Mouse (Mus musculus): ENCODE measurements around the gene Slc26a1. TPM values are rescaled to one million over a fixed set of nuclear protein-coding genes. Genes with fewer than 3 reads are reported as not detected.

Gene Slc26a1
- polyA plus RNA-seq, 1 experiment from 2014 or later = 4.0 TPM

DNA sequence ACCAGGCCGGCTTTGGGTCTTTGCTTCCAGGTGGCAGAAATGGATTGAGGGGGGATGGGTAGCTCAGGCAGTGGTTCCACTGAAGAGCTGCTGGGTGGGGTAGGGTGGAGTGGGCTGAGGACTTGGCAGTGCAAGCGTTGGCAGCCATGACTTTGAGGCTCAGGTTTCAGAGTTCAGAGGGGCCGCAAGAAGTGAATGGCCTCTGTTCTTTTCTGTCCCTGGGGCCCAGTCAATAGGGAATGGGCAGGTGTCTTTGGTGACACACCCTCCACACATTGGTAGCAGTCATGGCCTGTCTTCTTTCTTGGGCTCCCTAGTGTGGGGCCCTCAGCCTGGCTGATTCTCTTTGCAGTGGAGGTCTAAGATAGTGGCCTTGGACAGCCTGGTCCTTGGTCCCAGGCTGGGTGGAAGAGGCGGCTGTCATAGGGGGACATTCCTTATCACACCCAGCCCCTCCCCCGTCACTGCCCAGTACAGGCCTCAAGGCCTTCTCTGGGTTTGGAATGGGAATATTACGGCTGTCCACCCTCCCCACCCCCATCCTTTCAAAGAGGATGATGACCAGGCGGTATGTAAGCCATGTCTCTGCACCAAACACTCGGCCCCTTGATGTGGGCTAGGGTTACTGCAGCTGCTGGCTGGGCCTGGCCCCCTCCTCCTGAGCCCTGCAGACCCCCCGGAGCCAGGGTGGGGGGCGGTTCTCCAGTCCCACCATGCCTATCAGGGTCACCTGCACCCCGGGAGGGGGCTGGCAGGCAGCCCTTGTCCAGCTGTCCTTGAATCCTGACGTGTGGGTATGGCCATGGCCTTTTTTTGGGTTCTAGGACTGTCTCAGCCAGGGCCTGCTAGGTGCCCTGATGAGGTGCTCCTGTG is 28.6 kb upstream of the Slc26a1 start:
- H3K4me2 ChIP-seq = no peak overlapping the region
- WGBS = 88% methylated on average over 12 of the region's 12 CpGs
- no peak for ATAC-seq (replicated peaks)
- H3K9ac ChIP-seq = no peak overlapping the region
- no peaks in the 10 kb centered on the region for H3K27me3 ChIP-seq (replicated peaks)
- no peak overlapping the region for H3K4me3 ChIP-seq
- no peaks in the 10 kb centered on the region for H3K36me3 ChIP-seq (replicated peaks)
- no peaks in the 10 kb centered on the region for H3K9me3 ChIP-seq
- H3K4me1 ChIP-seq = no peaks in the 10 kb centered on the region
- no peak overlapping the region for H3K27ac ChIP-seq

DNA sequence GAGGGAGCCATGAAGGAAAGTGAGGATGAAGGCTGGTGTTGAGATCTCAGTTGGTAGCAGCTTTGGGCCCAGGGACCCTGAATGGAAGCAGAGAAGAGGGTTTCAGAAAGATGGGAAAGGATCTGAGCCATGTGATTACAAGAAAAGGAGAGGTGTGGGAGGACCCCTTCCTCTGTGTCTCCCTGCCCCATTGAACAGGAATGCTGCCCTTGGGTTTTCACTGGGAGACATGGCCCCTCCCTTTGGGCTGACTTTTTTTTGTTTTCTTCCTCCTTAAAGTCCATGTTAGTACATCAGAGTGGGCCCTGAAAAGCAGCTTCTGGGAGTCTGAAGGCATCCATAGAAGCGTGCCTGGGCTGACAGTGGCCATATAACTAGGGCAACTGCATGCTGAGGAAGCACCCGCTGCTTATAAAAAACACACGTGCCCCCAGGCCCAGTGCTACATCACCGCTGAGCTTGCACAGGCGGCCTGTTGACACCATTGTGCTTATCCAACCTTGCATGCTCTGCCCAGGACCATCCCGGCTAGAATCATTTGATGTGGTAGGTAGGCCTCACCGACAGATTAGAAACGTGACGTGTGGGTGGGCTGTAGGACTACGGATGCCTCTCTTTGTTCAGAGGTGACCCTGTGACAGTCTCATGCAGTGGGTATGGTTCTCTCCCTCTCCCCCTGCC is 26.1 kb upstream of the Slc26a1 start:
- WGBS = 66% methylated on average over 10 of the region's 10 CpGs
- H3K27ac ChIP-seq = no peak overlapping the region
- ATAC-seq (replicated peaks) = no peak
- H3K9me3 ChIP-seq = no peaks in the 10 kb centered on the region
- no peaks in the 10 kb centered on the region for H3K36me3 ChIP-seq (replicated peaks)
- H3K9ac ChIP-seq = no peak overlapping the region
- no peak overlapping the region for H3K4me3 ChIP-seq
- H3K4me2 ChIP-seq = no peak overlapping the region
- H3K4me1 ChIP-seq = 0 out of 2 replicates have a peak, but pooled peaks cover 4% of the 10 kb centered on the region
- no peaks in the 10 kb centered on the region for H3K27me3 ChIP-seq (replicated peaks)

DNA sequence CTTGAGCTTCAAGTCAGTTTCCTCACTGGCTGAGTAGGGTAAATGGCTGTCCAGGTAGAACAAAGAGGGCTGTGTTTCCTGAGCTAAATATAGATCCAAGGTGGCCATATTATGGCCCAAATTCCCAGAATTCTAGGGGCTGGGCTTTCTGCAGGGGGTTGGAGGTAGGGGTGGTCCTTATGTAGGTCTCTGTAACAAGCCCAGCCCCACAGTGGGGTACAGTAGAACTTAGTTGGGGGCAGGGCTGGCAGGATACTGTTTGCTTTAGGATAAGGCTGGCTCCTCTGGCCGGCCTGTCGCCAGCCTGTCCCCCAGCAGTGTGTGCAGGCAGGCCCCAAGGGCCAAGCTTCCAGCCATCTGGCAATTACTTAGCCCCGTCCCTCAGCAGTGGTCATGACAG is 25.0 kb upstream of the Slc26a1 start:
- 55% methylated on average over 3 of the region's 3 CpGs for WGBS
- Histone ChIP-seq H3K4me1 (0 out of 2 replicates have a peak, but pooled peaks cover 4% of the 10 kb centered on the region), H3K9me3 (no peaks in the 10 kb centered on the region), H3K9ac (no peak overlapping the region), H3K4me3 (no peak overlapping the region), H3K36me3 (replicated peaks) (no peaks in the 10 kb centered on the region), H3K4me2 (no peak overlapping the region), H3K27ac (no peak overlapping the region), H3K27me3 (replicated peaks) (no peaks in the 10 kb centered on the region)
- no peak for ATAC-seq (replicated peaks)

DNA sequence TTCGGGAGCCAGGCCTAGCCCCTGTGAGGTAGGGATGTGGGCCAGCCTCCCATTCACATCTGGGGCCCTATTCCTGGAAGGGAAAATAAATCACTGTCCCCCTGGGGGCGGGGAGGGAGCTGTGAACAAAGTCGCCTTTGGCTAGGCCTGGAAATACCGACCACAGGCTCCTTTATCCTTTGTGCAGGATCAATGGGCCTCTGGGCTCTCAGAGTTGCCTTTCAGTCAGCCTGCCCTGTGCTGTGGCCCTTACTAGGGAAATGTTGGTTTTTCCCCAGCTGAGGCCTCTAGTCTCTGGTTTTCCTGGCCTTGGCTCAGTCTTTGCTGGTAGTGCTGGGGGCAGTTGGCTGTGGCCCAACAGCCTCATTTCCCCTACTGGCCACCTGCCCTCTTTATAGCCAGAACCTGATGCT is 22.0 kb upstream of the Slc26a1 start:
- peaks cover 22% of the 10 kb centered on the region for H3K4me1 ChIP-seq
- H3K9ac ChIP-seq = no peak overlapping the region
- H3K27ac ChIP-seq = peak overlapping the region; percentile 6; the same call in 1 of the 2 replicates
- no peak overlapping the region for H3K4me2 ChIP-seq
- H3K4me3 ChIP-seq = no peak overlapping the region
- H3K27me3 ChIP-seq (replicated peaks) = peaks cover 18% of the 10 kb centered on the region
- no peak for ATAC-seq (replicated peaks)
- WGBS = 9% methylated on average over 4 of the region's 4 CpGs
- no peaks in the 10 kb centered on the region for H3K36me3 ChIP-seq (replicated peaks)
- no peaks in the 10 kb centered on the region for H3K9me3 ChIP-seq

DNA sequence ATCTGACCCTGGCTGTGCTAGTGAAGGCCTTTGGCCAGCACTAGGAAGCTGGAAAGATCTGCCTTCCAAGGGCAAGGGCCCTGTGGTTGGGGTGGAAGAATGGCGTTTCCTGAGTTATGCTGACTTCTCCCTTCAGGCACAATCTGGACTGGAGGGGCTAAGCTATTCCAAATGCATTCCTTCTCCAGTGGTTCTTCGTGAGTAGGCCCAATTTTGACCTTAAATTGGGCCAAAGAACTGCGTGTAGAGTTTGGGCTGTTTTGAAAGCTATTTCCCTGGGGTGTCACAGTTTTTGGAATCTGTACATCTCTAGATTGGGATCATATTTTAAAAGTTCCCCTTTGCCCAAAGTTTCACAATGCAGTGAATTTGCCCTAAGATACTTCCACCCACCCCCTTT is 21.2 kb upstream of the Slc26a1 start:
- 88% methylated on average over 3 of the region's 3 CpGs for WGBS
- no peak overlapping the region for H3K27ac ChIP-seq
- no peak for ATAC-seq (replicated peaks)

DNA sequence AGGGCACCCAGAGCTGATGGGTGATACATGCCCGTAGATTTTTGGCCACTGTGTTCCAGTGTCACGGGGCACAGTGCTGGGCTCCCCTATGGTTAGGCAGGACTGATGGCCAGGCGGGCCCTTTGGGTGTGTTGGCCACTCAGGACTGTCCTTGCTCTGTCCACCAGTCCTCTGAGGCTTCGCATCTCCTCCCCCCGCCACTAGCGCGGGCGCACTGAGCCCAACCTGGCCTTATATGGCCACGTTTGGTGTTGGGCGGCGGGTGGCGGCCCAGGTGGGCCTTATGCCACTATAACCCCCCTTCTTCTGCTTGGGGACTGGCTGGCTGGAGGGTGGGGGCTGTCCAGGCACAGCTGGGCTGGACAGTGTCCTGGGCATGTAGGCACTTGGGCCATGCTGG is 20.5 kb upstream of the Slc26a1 start:
- ATAC-seq (replicated peaks) = no peak
- Histone ChIP-seq H3K9ac (no peak overlapping the region), H3K27ac (no peak overlapping the region), H3K4me3 (no peak overlapping the region), H3K36me3 (replicated peaks) (no peaks in the 10 kb centered on the region), H3K9me3 (no peaks in the 10 kb centered on the region), H3K27me3 (replicated peaks) (peaks cover 18% of the 10 kb centered on the region), H3K4me1 (peaks cover 26% of the 10 kb centered on the region), H3K4me2 (no peak overlapping the region)
- WGBS = 95% methylated on average over 12 of the region's 12 CpGs

More for the DNA sequence above, 21.2 kb upstream of the Slc26a1 start:
- H3K4me2 ChIP-seq = no peak overlapping the region
- H3K4me1 ChIP-seq = peaks cover 26% of the 10 kb centered on the region
- H3K4me3 ChIP-seq = no peak overlapping the region
- peaks cover 18% of the 10 kb centered on the region for H3K27me3 ChIP-seq (replicated peaks)
- no peaks in the 10 kb centered on the region for H3K9me3 ChIP-seq
- H3K36me3 ChIP-seq (replicated peaks) = no peaks in the 10 kb centered on the region
- H3K9ac ChIP-seq = no peak overlapping the region

DNA sequence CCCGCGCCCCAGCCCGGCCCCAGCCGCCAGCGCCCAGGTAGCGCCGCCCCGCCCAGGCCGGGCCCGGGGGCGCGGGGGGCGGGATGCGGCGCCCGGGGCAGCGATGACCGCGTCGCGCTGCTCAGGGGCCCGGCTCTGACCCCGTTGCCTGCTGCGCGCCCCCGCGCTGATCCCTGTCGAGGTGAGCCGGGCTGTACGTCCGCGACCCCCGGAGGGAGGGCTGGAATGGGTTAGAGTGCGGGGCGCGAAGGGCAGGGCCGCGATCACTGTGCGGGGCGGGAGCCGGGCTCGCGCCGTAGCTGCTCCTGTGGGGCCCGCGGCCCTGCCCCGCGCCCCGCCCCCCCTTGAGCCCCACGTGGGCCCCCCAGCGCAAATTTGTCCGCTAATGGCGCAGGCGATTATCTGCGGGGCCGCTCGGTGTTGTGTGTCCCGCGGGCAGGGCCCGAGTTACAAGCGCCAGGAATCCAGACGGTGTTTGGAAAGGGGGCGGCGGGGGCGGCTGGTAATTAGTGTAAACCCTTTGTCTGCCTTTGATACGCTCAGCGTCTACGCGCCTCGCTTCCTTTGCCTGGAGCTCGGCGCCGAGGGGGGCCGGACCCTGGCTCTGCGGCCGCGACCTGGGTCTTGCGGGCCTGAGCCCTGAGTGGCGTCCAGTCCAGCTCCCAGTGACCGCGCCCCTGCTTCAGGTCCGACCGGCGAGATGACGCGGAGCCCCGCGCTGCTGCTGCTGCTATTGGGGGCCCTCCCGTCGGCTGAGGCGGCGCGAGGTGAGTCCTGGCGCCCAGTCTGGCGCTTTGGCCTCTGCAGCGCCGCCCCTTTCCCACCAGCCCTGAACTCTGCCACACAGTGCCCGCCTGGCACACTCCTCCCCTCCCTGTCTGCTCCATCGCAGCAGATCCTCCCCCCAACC is 19.2 kb upstream of the Slc26a1 start:
- H3K9ac ChIP-seq = peak overlapping the region; percentile 33
- no peaks in the 10 kb centered on the region for H3K36me3 ChIP-seq (replicated peaks)
- peak overlapping the region; percentile 91 for H3K4me2 ChIP-seq
- no peak overlapping the region for H3K27ac ChIP-seq
- peaks cover 18% of the 10 kb centered on the region for H3K27me3 ChIP-seq (replicated peaks)
- no peaks in the 10 kb centered on the region for H3K9me3 ChIP-seq
- H3K4me1 ChIP-seq = peaks cover 26% of the 10 kb centered on the region
- H3K4me3 ChIP-seq = peak overlapping the region; percentile 73
- WGBS = under 1% methylated on average over 98 of the region's 99 CpGs
- ATAC-seq (replicated peaks) = peak; percentile 69

DNA sequence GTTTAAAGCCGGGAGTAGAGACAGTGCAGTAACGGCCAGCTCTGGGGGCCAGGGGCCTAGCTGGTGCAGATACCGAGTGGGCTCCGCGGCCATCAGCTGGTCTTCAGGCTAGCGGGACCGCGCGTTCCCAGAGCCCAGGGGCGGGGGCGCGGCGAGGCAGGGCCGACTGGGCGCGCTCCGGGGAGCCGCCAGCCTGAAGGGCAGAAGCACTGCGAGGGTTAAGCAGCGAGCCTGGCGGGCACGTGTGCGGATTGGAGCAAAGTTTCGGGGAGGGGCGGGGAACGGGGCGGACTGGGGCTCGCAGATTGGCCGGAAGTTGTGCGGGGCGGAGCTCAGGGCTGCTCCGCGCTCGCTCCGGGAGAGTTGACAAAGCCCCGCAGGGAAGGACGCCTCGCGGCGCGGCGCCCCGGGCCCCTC is 18.5 kb upstream of the Slc26a1 start:
- no peaks in the 10 kb centered on the region for H3K9me3 ChIP-seq
- H3K36me3 ChIP-seq (replicated peaks) = no peaks in the 10 kb centered on the region
- peak overlapping the region; percentile 91 for H3K4me2 ChIP-seq
- H3K4me1 ChIP-seq = peaks cover 26% of the 10 kb centered on the region
- peak overlapping the region; percentile 33; the same call in 1 of the 2 replicates for H3K9ac ChIP-seq
- peaks cover 18% of the 10 kb centered on the region for H3K27me3 ChIP-seq (replicated peaks)
- H3K4me3 ChIP-seq = peak overlapping the region; percentile 73
- WGBS = under 1% methylated on average over 37 of the region's 43 CpGs
- ATAC-seq (replicated peaks) = peak; percentile 95
- no peak overlapping the region for H3K27ac ChIP-seq

DNA sequence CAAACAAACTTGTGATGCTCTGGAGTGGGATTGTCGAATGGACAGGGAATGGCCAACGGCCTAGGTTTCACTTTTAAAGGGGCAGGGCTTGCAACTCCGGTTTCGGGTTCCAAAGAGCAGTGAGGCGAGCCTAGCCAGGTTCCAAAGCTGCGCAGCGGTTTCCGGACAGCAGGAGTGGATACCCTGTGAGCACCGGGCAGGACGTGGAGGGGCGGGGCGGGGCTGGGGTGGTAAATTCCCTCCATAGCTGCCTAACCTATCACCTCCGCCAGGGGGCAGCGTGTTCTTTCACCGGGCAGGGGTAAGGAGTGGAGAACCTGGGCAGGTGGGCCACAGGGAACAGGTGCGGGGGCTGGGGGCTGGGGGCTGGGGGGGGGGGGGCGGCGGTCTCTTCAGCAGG is 16.9 kb upstream of the Slc26a1 start, which contains the start of gene Fgfrl1:
Gene Fgfrl1 (plus strand): TSS at position 112 of the 400 bp plus-strand sequence.
- Histone ChIP-seq H3K36me3 (replicated peaks) (no peaks in the 10 kb centered on the region), H3K4me1 (peaks cover 22% of the 10 kb centered on the region), H3K4me3 (0 out of 2 replicates have a peak within 1 kb of the TSS, but pooled peaks have one; percentile 15), H3K9me3 (no peaks in the 10 kb centered on the region), H3K4me2 (peak within 1 kb of the TSS; percentile 91), H3K27ac (no peak within 1 kb of the TSS), H3K27me3 (replicated peaks) (peaks cover 18% of the 10 kb centered on the region), H3K9ac (no peak within 1 kb of the TSS)
- WGBS = 3% methylated on average over 17 of the region's 18 CpGs
- no peak for ATAC-seq (replicated peaks)

DNA sequence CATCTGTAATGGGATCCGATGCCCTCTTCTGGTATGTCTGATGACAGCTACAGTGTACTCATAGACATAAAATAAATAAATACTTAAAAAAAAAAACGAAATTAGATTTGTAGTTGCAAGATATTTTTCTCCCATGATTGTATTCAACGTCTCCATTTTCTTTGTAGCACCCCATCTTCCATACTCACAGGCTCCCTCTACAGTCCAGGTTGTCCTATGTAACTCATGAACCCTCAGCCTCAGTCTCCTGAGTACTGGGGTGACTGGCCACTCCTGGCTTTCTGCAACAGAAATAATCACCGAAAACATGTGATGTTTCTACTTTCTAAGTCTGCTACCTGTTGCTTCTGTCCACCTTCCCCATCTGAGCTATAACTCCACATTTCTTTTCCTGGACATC is 15.8 kb upstream of the Slc26a1 start:
- ATAC-seq (replicated peaks) = no peak
- Histone ChIP-seq H3K27ac (no peak overlapping the region), H3K4me3 (no peak overlapping the region), H3K9ac (no peak overlapping the region), H3K9me3 (no peaks in the 10 kb centered on the region), H3K4me2 (no peak overlapping the region), H3K4me1 (peaks cover 22% of the 10 kb centered on the region), H3K36me3 (replicated peaks) (no peaks in the 10 kb centered on the region), H3K27me3 (replicated peaks) (peaks cover 18% of the 10 kb centered on the region)
- WGBS = 76% methylated on average over 4 of the region's 4 CpGs

DNA sequence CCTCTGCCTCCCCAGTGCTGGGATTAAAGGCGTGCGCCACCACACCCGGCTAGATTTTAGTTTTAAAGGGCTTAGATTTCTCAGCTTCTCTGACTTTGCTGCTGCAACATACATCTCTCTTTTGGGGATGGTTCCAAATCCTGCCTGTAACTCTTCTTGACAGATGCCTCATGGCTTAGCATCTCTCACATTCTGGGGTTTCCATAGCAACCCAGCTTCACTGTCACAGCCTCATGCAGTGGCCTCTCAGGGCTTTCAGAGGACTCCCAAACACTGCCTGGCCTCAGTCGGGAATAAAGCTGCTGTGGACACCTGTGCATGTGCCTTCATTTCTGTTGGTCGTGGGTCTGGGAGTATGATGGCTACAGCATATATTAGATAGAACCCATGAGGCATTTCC is 13.7 kb upstream of the Slc26a1 start:
- no peaks in the 10 kb centered on the region for H3K9me3 ChIP-seq
- no peaks in the 10 kb centered on the region for H3K36me3 ChIP-seq (replicated peaks)
- peaks cover 10% of the 10 kb centered on the region for H3K27me3 ChIP-seq (replicated peaks)
- peaks cover 12% of the 10 kb centered on the region; the same call in 1 of the 2 replicates for H3K4me1 ChIP-seq
- no peak overlapping the region for H3K27ac ChIP-seq
- no peak overlapping the region for H3K4me3 ChIP-seq
- H3K4me2 ChIP-seq = no peak overlapping the region
- 63% methylated on average over 5 of the region's 5 CpGs for WGBS
- ATAC-seq (replicated peaks) = no peak
- no peak overlapping the region for H3K9ac ChIP-seq

DNA sequence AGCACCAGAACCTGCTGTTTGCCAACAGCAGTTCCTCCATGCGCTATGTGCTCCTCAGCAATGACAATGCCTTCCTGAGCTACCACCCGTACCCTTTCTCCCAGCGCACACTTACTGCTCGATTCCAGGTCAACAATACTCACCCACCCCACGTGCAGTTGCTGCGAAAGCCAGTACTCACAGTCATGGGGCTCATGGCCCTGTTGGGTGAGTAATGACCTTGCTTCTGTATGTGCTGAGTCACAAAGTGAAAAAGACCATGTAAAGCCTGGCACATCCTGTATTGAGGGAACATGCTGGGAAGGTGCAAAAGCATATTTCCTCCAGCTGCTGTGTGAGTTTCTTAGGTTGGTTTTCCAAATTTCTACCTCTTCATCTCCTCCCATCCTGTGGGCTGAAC is 5.5 kb upstream of the Slc26a1 start:
- Histone ChIP-seq H3K36me3 (replicated peaks) (no peaks in the 10 kb centered on the region), H3K9me3 (no peaks in the 10 kb centered on the region), H3K4me1 (peaks cover 16% of the 10 kb centered on the region), H3K4me3 (no peak overlapping the region), H3K27ac (no peak overlapping the region), H3K27me3 (replicated peaks) (no peaks in the 10 kb centered on the region), H3K9ac (no peak overlapping the region), H3K4me2 (no peak overlapping the region)
- WGBS = 92% methylated on average over 6 of the region's 6 CpGs
- no peak for ATAC-seq (replicated peaks)

Measured in midbrain, embryonic 15.5 days (tissue).